Mouse (Mus musculus) urinary bladder, postnatal 25 days (tissue): Measurements from ENCODE around the gene Sema6d.
"Not testable (repeated sequence)": the region's sequence is repeated elsewhere in the genome, so short reads cannot be mapped to it uniquely, and the experiment has no call there.

ENCODE experiments used
- DNase-seq: peaks from one replicate; pipeline ENCODE4 v3.0.0; 2022; ENCODE audit warnings: low spot score

Gene Sema6d

GRCm38 (mm10) chr2:124293601-124294000 lies 203.8 kb downstream of the Sema6d start:
- no peak for DNase-seq

GRCm38 (mm10) chr2:124298351-124298750 lies 208.6 kb downstream of the Sema6d start:
- no peak for DNase-seq

DNA sequence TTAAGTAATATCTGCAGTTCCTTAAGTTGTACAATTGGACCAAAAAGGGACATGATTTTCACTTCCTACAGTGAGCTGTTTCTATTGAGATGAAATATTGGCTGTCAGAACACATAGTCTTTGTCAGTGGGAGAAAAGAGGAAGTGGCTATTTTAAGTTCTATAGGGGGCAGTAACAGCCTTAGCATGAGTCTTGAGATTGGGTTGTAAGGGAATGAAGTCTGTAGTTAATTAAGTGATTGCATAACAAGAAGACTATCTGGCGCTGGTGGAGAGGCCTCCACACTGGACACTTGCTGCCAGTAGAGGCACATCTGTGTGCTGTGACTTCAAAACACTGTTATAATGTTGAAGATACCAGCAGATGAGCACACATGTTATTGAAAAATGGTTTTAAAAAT lies 209.1 kb downstream of the Sema6d start:
- DNase-seq: no peak

DNA sequence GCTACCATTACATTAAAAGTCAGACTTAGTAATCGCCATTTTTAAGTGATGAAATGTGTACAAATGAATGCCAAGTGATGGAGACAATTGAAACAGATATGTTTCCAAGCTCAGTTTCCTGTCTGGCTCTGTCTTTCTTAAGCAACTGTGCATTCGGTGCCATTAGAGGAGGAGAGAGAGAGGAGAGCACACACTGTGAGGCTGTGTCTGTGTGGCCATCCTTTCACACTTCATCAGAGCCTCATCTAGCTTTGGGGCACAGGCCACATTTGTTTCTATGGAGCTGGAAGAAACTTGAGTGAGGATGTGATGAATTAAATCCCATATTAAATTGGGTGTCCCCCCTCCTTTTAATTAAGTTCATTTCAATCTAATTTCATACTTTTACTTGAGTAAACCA lies 218.8 kb downstream of the Sema6d start:
- DNase-seq: no peak

GRCm38 (mm10) chr2:124309361-124310128 lies 219.8 kb downstream of the Sema6d start:
- DNase-seq: no peak

DNA sequence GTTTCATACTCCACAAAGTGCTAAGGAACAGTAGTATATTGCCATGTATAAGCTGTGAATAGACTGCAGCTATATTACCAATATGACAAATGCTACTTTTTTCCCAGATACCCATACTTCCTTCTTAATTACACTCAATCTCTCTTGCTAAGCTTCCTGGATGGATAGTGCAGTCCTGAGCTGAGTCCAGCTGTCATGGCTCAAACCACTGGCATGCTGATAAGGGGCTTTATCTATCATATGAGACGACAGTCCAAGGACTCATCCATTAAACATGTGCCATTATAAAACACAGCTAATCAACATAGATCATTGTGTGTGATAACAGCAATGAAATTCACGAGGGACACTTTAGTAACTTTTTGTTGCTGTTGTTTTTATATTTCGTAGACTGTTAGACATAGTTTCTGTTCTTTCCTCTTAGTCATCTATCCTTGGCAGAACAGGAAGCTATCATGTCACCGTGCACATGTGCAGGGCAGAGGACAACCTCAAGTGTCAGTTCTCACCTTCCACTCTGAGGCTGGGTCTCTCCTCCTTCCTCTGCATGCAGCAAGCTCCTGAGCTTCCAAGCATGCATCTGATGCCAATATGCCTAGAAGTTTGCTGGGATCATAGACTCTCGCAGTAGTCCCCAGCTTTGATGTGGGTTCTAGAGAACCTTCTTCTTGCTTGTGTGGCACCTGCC lies 232.9 kb downstream of the Sema6d start:
- no peak for DNase-seq

DNA sequence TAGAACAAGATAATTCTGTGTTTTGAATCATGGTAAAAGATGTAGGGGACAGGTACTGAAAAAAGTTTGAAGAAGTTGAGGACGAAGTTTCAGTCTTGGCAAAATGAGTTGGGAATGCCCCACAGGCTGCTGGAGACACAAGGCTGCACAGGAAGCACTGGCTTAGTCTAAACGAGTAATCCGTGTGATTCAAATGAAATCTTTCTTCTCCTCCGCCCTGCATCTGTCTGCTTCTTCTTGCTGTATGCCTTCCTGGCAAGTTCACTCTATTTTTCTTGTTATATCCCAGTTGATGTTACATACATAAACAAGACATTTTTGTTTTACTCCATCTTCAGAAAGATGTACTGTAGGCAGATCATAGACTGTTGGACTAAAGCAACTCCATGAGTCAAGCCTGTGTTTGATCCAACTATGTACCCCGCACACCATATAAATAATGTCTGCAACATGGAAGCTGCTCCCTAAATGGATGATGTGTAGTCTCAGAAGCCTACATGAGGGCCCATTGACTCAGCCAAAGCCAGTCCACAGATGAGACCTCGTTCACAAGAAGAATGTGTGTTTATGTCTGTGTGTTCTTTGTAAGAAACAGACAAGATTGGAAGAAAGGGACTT lies 234.4 kb downstream of the Sema6d start:
- no peak for DNase-seq

GRCm38 (mm10) chr2:124329473-124330130 lies 239.8 kb downstream of the Sema6d start:
- DNase-seq: no peak

DNA sequence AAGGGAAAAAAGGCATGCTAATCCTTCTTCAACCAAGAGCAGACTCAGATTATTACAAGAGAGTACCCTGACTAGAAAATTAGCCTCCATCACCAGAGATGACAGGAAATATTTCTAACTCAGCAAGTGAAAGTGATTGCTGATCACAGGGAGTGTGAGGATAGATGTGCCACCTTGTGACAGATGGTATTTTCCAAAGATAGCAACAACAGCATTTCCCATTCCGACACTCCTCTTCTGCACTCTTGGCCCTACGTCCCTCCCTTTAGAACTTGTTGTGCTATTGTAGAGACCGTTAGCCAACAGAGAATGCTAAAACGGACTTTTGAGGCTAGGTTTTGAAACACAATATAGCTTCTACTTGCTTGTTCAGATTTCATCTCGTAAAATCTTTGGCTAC lies 243.1 kb downstream of the Sema6d start:
- DNase-seq: no peak

- DNase-seq: not testable (repeated sequence)
These were observed 244.9 kb downstream of the Sema6d start for GRCm38 (mm10) chr2:124334655-124335054.

GRCm38 (mm10) chr2:124338296-124338695 lies 248.5 kb downstream of the Sema6d start:
- no peak for DNase-seq

- DNase-seq: no peak
These were observed 264.4 kb downstream of the Sema6d start for GRCm38 (mm10) chr2:124354191-124354590.

GRCm38 (mm10) chr2:124354716-124355115 lies 264.9 kb downstream of the Sema6d start:
- DNase-seq: no peak

GRCm38 (mm10) chr2:124369291-124369690 lies 279.5 kb downstream of the Sema6d start:
- DNase-seq: no peak

DNA sequence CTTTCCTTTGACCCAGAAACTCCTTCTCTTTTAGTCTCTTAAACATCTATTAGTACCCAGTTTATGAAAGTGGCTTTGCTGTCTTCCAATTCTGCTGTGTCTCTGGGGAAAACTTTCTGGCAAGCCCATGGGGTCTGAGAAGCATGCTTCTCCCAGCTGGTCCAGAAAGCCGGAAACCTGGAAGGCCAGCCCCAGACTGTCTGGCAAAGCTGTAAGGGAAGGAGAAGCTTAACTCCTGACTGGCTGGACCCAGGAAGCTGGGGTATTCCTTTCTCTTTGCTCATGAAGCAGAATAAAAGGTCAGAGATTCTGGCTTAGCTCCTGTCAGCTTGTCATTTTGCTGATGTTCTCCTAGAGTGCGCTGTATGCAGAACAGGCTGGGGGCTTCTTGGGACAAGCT lies 280.2 kb downstream of the Sema6d start:
- no peak for DNase-seq

DNA sequence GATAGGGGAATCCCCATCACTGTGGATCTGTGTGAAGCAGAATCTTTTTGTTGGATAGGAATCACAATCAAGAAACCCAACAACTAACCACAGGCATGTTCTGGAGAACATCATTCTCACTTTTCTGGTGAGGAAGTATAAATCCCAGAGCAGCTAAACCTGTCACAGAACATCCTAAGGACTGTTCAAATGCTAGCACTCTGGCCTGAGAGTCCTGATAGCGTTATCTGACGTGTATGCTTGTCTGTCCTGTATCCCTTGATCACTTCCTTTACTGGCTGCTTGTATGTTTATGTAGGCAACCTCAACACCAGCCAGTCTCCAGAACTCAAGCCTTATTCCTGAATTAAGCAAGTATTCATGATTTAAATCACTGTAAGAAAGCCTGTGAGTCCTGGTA lies 281.6 kb downstream of the Sema6d start:
- DNase-seq: no peak

DNA sequence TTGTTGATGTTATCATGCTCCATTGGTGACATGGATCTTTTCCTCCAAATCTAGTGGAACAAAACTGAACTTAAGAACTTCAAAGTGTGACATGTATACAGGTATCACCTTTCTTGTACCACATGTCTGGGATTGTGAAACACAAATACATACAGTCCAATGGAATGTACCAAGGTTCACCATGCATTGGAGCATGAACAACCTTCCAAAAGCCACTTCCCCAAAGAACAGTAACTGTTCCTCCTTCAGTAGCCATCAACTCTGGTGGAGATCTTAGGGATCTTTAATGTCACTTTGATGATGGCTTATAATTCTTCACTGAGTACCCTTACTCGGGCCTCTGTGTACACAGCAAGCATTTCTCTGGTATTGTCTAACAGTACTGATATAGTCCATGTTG lies 295.3 kb downstream of the Sema6d start:
- DNase-seq: no peak

DNA sequence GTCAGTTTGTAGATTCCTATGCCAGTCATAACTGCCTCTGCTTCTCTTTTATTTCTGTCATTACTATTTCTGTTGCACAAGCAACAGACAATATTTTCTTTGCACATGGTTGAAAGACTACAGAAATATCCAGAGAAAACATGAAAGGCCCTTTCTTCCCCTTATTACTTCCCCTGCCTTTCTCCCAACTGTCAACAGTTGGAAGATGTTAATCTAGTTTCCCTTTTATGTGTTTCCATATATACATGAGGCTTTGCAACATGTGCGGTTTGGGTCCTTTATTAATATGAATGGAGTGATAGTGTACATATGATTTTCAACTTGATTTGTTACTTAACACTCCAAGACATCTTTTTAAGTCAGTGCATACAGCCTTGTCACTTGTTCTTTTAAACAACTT lies 296.0 kb downstream of the Sema6d start:
- DNase-seq: no peak

GRCm38 (mm10) chr2:124388269-124388668 lies 298.5 kb downstream of the Sema6d start:
- DNase-seq: no peak

DNA sequence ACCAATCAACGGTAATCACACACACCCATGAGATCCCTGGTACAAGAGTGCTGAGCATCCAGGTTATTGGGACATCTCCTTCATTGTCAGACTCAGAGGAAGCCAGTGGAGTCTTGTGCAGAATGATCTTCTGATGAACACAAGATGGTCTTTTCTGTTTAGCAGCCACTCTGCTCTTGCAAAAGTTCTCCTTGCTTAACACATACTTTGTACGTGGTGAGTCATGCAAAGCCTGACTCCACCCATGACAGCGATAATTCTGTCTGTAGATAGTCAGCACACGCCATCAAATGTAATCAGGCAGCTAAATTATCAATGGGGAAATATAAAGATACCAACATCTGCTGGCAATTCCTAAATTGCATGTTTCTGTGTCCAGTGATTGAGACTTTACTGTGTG lies 307.0 kb downstream of the Sema6d start:
- DNase-seq: no peak

- DNase-seq: no peak
These were observed 307.5 kb downstream of the Sema6d start for GRCm38 (mm10) chr2:124397304-124397703.

DNA sequence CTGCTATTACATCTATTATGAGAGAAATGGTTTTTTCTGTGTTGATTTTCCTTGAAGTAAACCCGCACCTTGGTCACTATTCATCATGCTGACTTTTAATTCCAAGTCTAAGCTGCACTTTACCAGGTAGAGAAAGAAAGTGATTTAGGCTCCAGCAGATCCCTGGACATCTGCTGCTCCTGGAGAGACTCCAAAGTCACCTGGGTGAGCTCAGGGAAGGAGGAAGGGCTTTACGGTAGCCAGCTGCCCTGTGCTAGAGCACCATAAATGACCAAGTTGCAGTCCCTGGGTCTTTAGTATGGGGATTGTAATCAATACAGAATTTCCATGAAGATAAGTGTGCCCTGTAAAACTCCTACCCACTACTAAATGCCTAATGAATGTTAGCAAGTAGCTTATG lies 309.8 kb downstream of the Sema6d start:
- no peak for DNase-seq
